Comparison of ENCODE assay signal across 8 mouse cellular contexts in genomic region chr11:76997305-76997704, GRCm38 (mm10). TPM values are rescaled to one million over a fixed set of nuclear protein-coding genes. Genes with fewer than 3 reads are reported as not detected.
A peak's percentile ranks its signal among the peaks of the same experiment; 100 is the strongest.
DNase-seq lines count a peak whose midpoint lies in the region; ATAC-seq lines count a peak whose summit lies in the region.

No protein-coding gene starts in this region.

- peak overlapping the region; percentile 58 for H3K4me3 ChIP-seq in midbrain, embryonic 10.5 days

- no peaks in the 10 kb centered on the region for H3K36me3 ChIP-seq in midbrain, embryonic 10.5 days

- H3K9me3 ChIP-seq in midbrain, embryonic 10.5 days (replicated peaks), result no peaks in the 10 kb centered on the region

- H3K4me1 ChIP-seq in midbrain, embryonic 10.5 days, result peaks cover 45% of the 10 kb centered on the region

- H3K27me3 ChIP-seq in midbrain, embryonic 10.5 days (ENCODE audit: low read depth, poor library complexity, severe bottlenecking), result peaks cover 71% of the 10 kb centered on the region

- H3K27ac ChIP-seq in midbrain, embryonic 10.5 days (replicated peaks), result no peak overlapping the region; the same call in 1 of the 2 replicates

- ATAC-seq in inflammation-experienced regulatory T-cells, adult 6 months, result peak; percentile 57

- intact Hi-C loops in left cerebral cortex, postnatal 36 days (cut with DNase I), result loop anchor here (5.0 to 10.0 kb wide), 3 partner anchors 75 to 317 kb away; no protein-coding TSS in a partner anchor

- DNase-seq in adrenal gland, adult 2 months, result peak; percentile 86
- DNase-seq in embryo, embryonic 11 days, result peak; percentile 89
- peak; percentile 38 for DNase-seq in gastrocnemius, postnatal 25 days
- peak; percentile 60 to 61 for DNase-seq in left cerebral cortex, postnatal 36 days (ENCODE audit: low spot score in 2 of 2)
- DNase-seq in midbrain, embryonic 10.5 days (ENCODE audit: low spot score), result peak; percentile 87
- DNase-seq in right cerebral cortex, postnatal 36 days (ENCODE audit: low spot score in 2 of 2), result peak; percentile 16 to 37
- DNase-seq in urinary bladder, postnatal 4 days (ENCODE audit: low spot score in 2 of 2), result peak; percentile 64 to 77

- WGBS in midbrain, embryonic 10.5 days, result under 1% methylated on average over 21 of the region's 21 CpGs

RNA-seq across cellular contexts. Expression of gene Slc6a4, which starts 1.1 kb away (rescaled TPM):
- total RNA-seq in adrenal gland, adult 2 months (2021), result 10 to 100 TPM; 46.6 to 50.2 TPM
- polyA plus RNA-seq in adrenal gland, adult 2 months (2012; rRNA removed), result 15.9 and 18.3 TPM in 2 replicates
- under 1 TPM in 1 of 2 experiments, not detected in 1; 0.56 TPM for total RNA-seq in gastrocnemius, postnatal 25 days (2021)
- polyA plus RNA-seq in inflammation-experienced regulatory T-cells, adult 6 months (2017; shearing (Covaris generic)), result not detected
- under 1 TPM in 1 of 2 experiments, not detected in 1; 0.20 TPM for total RNA-seq in left cerebral cortex, postnatal 36 days (2021)
- polyA plus RNA-seq in midbrain, embryonic 10.5 days (2016; fragmentation: Nextera tagmentation; extraction: Ambion mirVana), result 0.44 and 0.45 TPM in 2 replicates

Comparison
In these comparisons a context has a peak if more than half of its experiments do, and no peak if none do; other contexts are left out.
1. DNase-seq: peak in every context shown above with its lines; median percentile 89 in embryo, embryonic 11 days; 87 in midbrain, embryonic 10.5 days; 86 in adrenal gland, adult 2 months; 70 in urinary bladder, postnatal 4 days; 60 in left cerebral cortex, postnatal 36 days; 38 in gastrocnemius, postnatal 25 days; 26 in right cerebral cortex, postnatal 36 days.
2. RNA of gene Slc6a4, which starts 1.1 kb away (total RNA-seq): 46.6 to 50.2 TPM in adrenal gland, adult 2 months; 0.56 TPM in gastrocnemius, postnatal 25 days and 0.20 TPM in left cerebral cortex, postnatal 36 days; every median in the first group is over 10 times any median in the second.